Mouse (Mus musculus) midbrain, postnatal 0 days (tissue): Measurements from ENCODE around the gene Cnnm2. TPM values are rescaled to one million over a fixed set of nuclear protein-coding genes. Genes with fewer than 3 reads are reported as not detected.

Experiments
- ATAC-seq: fragments of 200-750 bp; cut with Nextera tagmentation; 2 replicates; pipeline ENCODE4 v1.8.0; 2017; ENCODE audit warnings: moderate number of reproducible peaks, mild to moderate bottlenecking, moderate TSS enrichment, moderate library complexity; ENCODE audit not compliant: low FRiP score
- DNase-seq: peaks from one replicate; pipeline ENCODE4 v3.0.0-alpha.2; 2015; ENCODE audit warnings: low spot score
- H3K27ac ChIP-seq: fragments of 300-500 bp; sonication (generic); 2 replicates; pipeline ENCODE4 v1.5.1; 2014; ENCODE audit warnings: low read depth, mild to moderate bottlenecking, low read length, mixed read lengths
- H3K27me3 ChIP-seq: fragments of 300-500 bp; sonication (generic); 2 replicates; pipeline ENCODE4 v1.6.1; 2014; ENCODE audit warnings: low read length, control low read depth, mixed read lengths; ENCODE audit not compliant: insufficient read depth
- H3K36me3 ChIP-seq: fragments of 300-500 bp; sonication (generic); 2 replicates; pipeline ENCODE4 v1.6.1; 2014; ENCODE audit warnings: low read length, control low read depth, mixed read lengths; ENCODE audit not compliant: insufficient read depth
- H3K4me1 ChIP-seq: fragments of 300-500 bp; sonication (generic); 2 replicates; pipeline ENCODE4 v1.6.1; 2014; ENCODE audit warnings: mild to moderate bottlenecking, control low read depth, antibody characterized with exemption, low read length, mixed read lengths; ENCODE audit not compliant: insufficient read depth
- H3K4me2 ChIP-seq: fragments of 300-500 bp; sonication (generic); 2 replicates; pipeline ENCODE4 v1.6.1; 2014; ENCODE audit warnings: low read depth, mild to moderate bottlenecking, low read length, mixed read lengths; ENCODE audit not compliant: poor library complexity, severe bottlenecking
- H3K4me3 ChIP-seq: fragments of 300-500 bp; sonication (generic); 2 replicates; pipeline ENCODE4 v1.5.1; 2014; ENCODE audit warnings: low read depth, mild to moderate bottlenecking, low read length, moderate library complexity
- H3K9ac ChIP-seq: fragments of 300-500 bp; sonication (generic); replicated peaks from 2 replicates; pipeline ENCODE4 v1.6.1; 2014; ENCODE audit warnings: mild to moderate bottlenecking, low read length, moderate library complexity, mixed read lengths; ENCODE audit not compliant: poor library complexity, severe bottlenecking
- H3K9me3 ChIP-seq: fragments of 300-500 bp; sonication (generic); 2 replicates; pipeline ENCODE4 v1.6.1; 2016; ENCODE audit warnings: low read length, control low read depth
- CTCF ChIP-seq: IDR thresholded peaks from 2 replicates; pipeline ENCODE4 v1.5.1; 2016; ENCODE audit warnings: antibody characterized with exemption, mild to moderate bottlenecking
- WGBS: fragments of 180-500 bp; shearing (Covaris S2); extraction: QIAGEN DNeasy Blood & Tissue Kit; methylation state at CpG from one replicate; pipeline ENCODE4 v1.1.7; 2014; 5-methylcytosine and 5-hydroxymethylcytosine counted together
- polyA plus RNA-seq: library from polyadenylated mRNA; unstranded; fragments of >200 nt; fragmentation: Nextera tagmentation; extraction: Ambion mirVana; gene quantifications from 2 replicates; pipeline ENCODE4 v1.2.1, GENCODE M21; 2015
- total RNA-seq: library from RNA; depleted of rRNA; stranded (reverse); fragments of >200 nt; gene quantifications from 2 replicates; pipeline ENCODE4 v1.2.3, GENCODE M21; 2014

The Cnnm2 gene
- total and polyA plus RNA-seq, 2 experiments from 2014 or later = 8.3 to 26.1 TPM

GRCm38 (mm10) chr19:46804751-46805150 lies 43.4 kb downstream of the Cnnm2 start:
- Histone ChIP-seq H3K9me3 (no peaks in the 10 kb centered on the region), H3K27ac (no peak overlapping the region), H3K4me2 (no peak overlapping the region), H3K27me3 (no peaks in the 10 kb centered on the region), H3K4me1 (no peaks in the 10 kb centered on the region), H3K36me3 (no peaks in the 10 kb centered on the region), H3K9ac (no peak overlapping the region), H3K4me3 (no peak overlapping the region)
- no peak for ATAC-seq
- WGBS = 94% methylated on average over 6 of the region's 6 CpGs
- no peak for TF ChIP-seq CTCF
- peak; percentile 56 for DNase-seq

GRCm38 (mm10) chr19:46805933-46806688 lies 44.7 kb downstream of the Cnnm2 start:
- Histone ChIP-seq H3K4me3 (no peak overlapping the region), H3K27me3 (no peaks in the 10 kb centered on the region), H3K27ac (no peak overlapping the region), H3K36me3 (no peaks in the 10 kb centered on the region), H3K4me1 (no peaks in the 10 kb centered on the region), H3K4me2 (no peak overlapping the region), H3K9me3 (no peaks in the 10 kb centered on the region), H3K9ac (no peak overlapping the region)
- WGBS = 78% methylated on average over 9 of the region's 9 CpGs
- ATAC-seq = no peak
- no peak for DNase-seq
- TF ChIP-seq CTCF = no peak

- no peak overlapping the region for H3K4me2 ChIP-seq
- H3K4me1 ChIP-seq = no peaks in the 10 kb centered on the region
- WGBS = 99% methylated on average over 5 of the region's 5 CpGs
- no peaks in the 10 kb centered on the region for H3K36me3 ChIP-seq
- H3K9me3 ChIP-seq = no peaks in the 10 kb centered on the region
- H3K4me3 ChIP-seq = no peak overlapping the region
- H3K9ac ChIP-seq = no peak overlapping the region
- no peak overlapping the region for H3K27ac ChIP-seq
- no peak for DNase-seq
- TF ChIP-seq CTCF = no peak
- no peak for ATAC-seq
- no peaks in the 10 kb centered on the region for H3K27me3 ChIP-seq
Observed at GRCm38 (mm10) chr19:46808261-46808660, 46.9 kb downstream of the Cnnm2 start.

- ATAC-seq (no peak), DNase-seq (no peak)
- Histone ChIP-seq H3K27me3 (no peaks in the 10 kb centered on the region), H3K9ac (no peak overlapping the region), H3K9me3 (no peaks in the 10 kb centered on the region), H3K36me3 (no peaks in the 10 kb centered on the region), H3K4me2 (no peak overlapping the region), H3K27ac (no peak overlapping the region), H3K4me1 (no peaks in the 10 kb centered on the region), H3K4me3 (no peak overlapping the region)
- TF ChIP-seq CTCF = no peak
- 93% methylated on average over 5 of the region's 5 CpGs for WGBS
Observed at GRCm38 (mm10) chr19:46809031-46809430, 47.6 kb downstream of the Cnnm2 start.

- no peak for ATAC-seq
- WGBS = 72% methylated on average over 7 of the region's 7 CpGs
- DNase-seq = no peak
- Histone ChIP-seq H3K27me3 (no peaks in the 10 kb centered on the region), H3K4me2 (no peak overlapping the region), H3K9me3 (no peaks in the 10 kb centered on the region), H3K4me3 (no peak overlapping the region), H3K4me1 (peaks cover 3% of the 10 kb centered on the region; the same call in 1 of the 2 replicates), H3K9ac (no peak overlapping the region), H3K27ac (no peak overlapping the region), H3K36me3 (no peaks in the 10 kb centered on the region)
- no peak for TF ChIP-seq CTCF
Observed at GRCm38 (mm10) chr19:46819276-46819675, 57.9 kb downstream of the Cnnm2 start.

GRCm38 (mm10) chr19:46822491-46822890 lies 61.1 kb downstream of the Cnnm2 start:
- 86% methylated on average over 4 of the region's 4 CpGs for WGBS
- DNase-seq = no peak
- peaks cover 3% of the 10 kb centered on the region; the same call in 1 of the 2 replicates for H3K4me1 ChIP-seq

More at GRCm38 (mm10) chr19:46822491-46822890, 61.1 kb downstream of the Cnnm2 start:
- H3K27ac ChIP-seq = no peak overlapping the region
- no peak overlapping the region for H3K4me3 ChIP-seq
- no peak for TF ChIP-seq CTCF
- H3K27me3 ChIP-seq = no peaks in the 10 kb centered on the region
- H3K4me2 ChIP-seq = no peak overlapping the region
- ATAC-seq = no peak
- H3K9me3 ChIP-seq = no peaks in the 10 kb centered on the region
- H3K36me3 ChIP-seq = no peaks in the 10 kb centered on the region
- H3K9ac ChIP-seq = no peak overlapping the region
